Mouse (Mus musculus) CH12.LX (cell line): Measurements from ENCODE around the gene Larp1. TPM values are rescaled to one million over a fixed set of nuclear protein-coding genes. Genes with fewer than 3 reads are reported as not detected.

ENCODE experiments used
- DNase-seq: peaks from one replicate; pipeline ENCODE4 v3.0.0-alpha.2; 2013; ENCODE audit errors: extremely low read depth
- H3K27ac ChIP-seq: 2 replicates; pipeline ENCODE4 v1.5.1; 2012; ENCODE audit warnings: low read depth, mild to moderate bottlenecking, control low read depth, moderate library complexity; ENCODE audit not compliant: insufficient read depth
- H3K27me3 ChIP-seq: replicated peaks from 2 replicates; pipeline ENCODE3; 2012; ENCODE audit warnings: inconsistent platforms
- H3K36me3 ChIP-seq, 2 experiments: replicated peaks in 1 of 2; 2 replicates each; pipeline versions ENCODE3 to v1.6.1; 2012; ENCODE audit warnings: inconsistent platforms in 1 of 2, low read length in 1 of 2, mild to moderate bottlenecking in 1 of 2, mixed read lengths in 1 of 2, moderate library complexity in 1 of 2; ENCODE audit not compliant: control insufficient read depth in 1 of 2, insufficient read depth in 1 of 2
- H3K4me1 ChIP-seq, 2 experiments: 2 replicates each; pipeline ENCODE4 v1.6.1; 2012; ENCODE audit warnings: inconsistent platforms in 1 of 2, moderate library complexity in 1 of 2; ENCODE audit not compliant: insufficient read depth in 2 of 2, control insufficient read depth in 1 of 2
- H3K4me2 ChIP-seq: 2 replicates; pipeline ENCODE4 v1.6.1; 2012; ENCODE audit warnings: low read depth, mild to moderate bottlenecking, control low read depth; ENCODE audit not compliant: poor library complexity, insufficient read depth, severe bottlenecking
- H3K4me3 ChIP-seq, 3 experiments: fragments of 150-350 bp in 1 of 3; sonication (generic) in 1 of 3; replicated peaks in 1 of 3; 2 replicates each; pipeline versions ENCODE3 to v1.5.1; 2011 to 2012; ENCODE audit warnings: low read depth in 2 of 3, low read length in 2 of 3, mild to moderate bottlenecking in 2 of 3, moderate library complexity in 2 of 3, control low read depth in 1 of 3, improper control_type of control experiment in 1 of 3, inconsistent platforms in 1 of 3, mixed read lengths in 1 of 3; ENCODE audit not compliant: poor library complexity in 1 of 3
- H3K79me2 ChIP-seq: replicated peaks from 2 replicates; pipeline ENCODE4 v1.6.1; 2012; ENCODE audit warnings: mild to moderate bottlenecking, moderate library complexity; ENCODE audit not compliant: control insufficient read depth, poor library complexity, insufficient read depth, severe bottlenecking; ENCODE audit errors: extremely low read depth
- H3K9ac ChIP-seq: 2 replicates; pipeline ENCODE4 v1.6.1; 2012; ENCODE audit warnings: low read depth, mild to moderate bottlenecking, control low read depth, moderate library complexity; ENCODE audit not compliant: insufficient read depth
- H3K9me3 ChIP-seq: replicated peaks from 2 replicates; pipeline ENCODE3; 2012; ENCODE audit warnings: low read length, inconsistent platforms, mixed read lengths
- BHLHE40 ChIP-seq: IDR thresholded peaks from 2 replicates; pipeline ENCODE4 v1.6.1; 2011; ENCODE audit warnings: mild to moderate bottlenecking, low read depth, low read length, improper control_type of control experiment
- CHD1 ChIP-seq: IDR thresholded peaks from 2 replicates; pipeline ENCODE4 v1.6.1; 2012; ENCODE audit warnings: low read depth, low read length, improper control_type of control experiment, inconsistent platforms
- CHD2 ChIP-seq: IDR thresholded peaks from 2 replicates; pipeline ENCODE4 v1.6.1; 2011; ENCODE audit warnings: low read length, improper control_type of control experiment
- CTCF ChIP-seq, 2 experiments: IDR thresholded peaks in 1 of 2; conservative IDR thresholded peaks in 1 of 2; 2 replicates each; pipeline ENCODE4 v1.5.1; 2011 to 2012; ENCODE audit warnings: low read depth in 2 of 2, low read length in 2 of 2, improper control_type of control experiment in 1 of 2, inconsistent platforms in 1 of 2, mild to moderate bottlenecking in 1 of 2, moderate library complexity in 1 of 2
- E2F4 ChIP-seq: IDR thresholded peaks from 2 replicates; pipeline ENCODE4 v1.6.1; 2011; ENCODE audit warnings: low read depth, low read length, improper control_type of control experiment; ENCODE audit not compliant: insufficient replicate concordance
- ELF1 ChIP-seq: IDR thresholded peaks from 2 replicates; pipeline ENCODE4 v1.6.1; 2014; ENCODE audit warnings: low read depth, mild to moderate bottlenecking, inconsistent platforms, low read length, improper control_type of control experiment
- EP300 ChIP-seq: IDR thresholded peaks from 2 replicates; pipeline ENCODE4 v1.6.1; 2011; ENCODE audit warnings: low read length, improper control_type of control experiment
- ETS1 ChIP-seq: conservative IDR thresholded peaks from 2 replicates; pipeline ENCODE4 v1.6.1; 2012; ENCODE audit warnings: low read depth, mild to moderate bottlenecking, inconsistent platforms, low read length, improper control_type of control experiment, moderate library complexity
- GABPA ChIP-seq: IDR thresholded peaks from 2 replicates; pipeline ENCODE4 v1.6.1; 2012; ENCODE audit warnings: low read depth, low read length, improper control_type of control experiment, inconsistent platforms; ENCODE audit not compliant: insufficient replicate concordance
- HCFC1 ChIP-seq: IDR thresholded peaks from 2 replicates; pipeline ENCODE4 v1.6.1; 2012; ENCODE audit warnings: low read depth, mild to moderate bottlenecking, inconsistent platforms, low read length, improper control_type of control experiment
- IRF4 ChIP-seq: IDR thresholded peaks from 2 replicates; pipeline ENCODE4 v1.6.1; 2014; ENCODE audit warnings: low read depth, mild to moderate bottlenecking, inconsistent platforms, low read length, improper control_type of control experiment
- JUN ChIP-seq: IDR thresholded peaks from 2 replicates; pipeline ENCODE4 v1.6.1; 2011; ENCODE audit warnings: low read depth, mild to moderate bottlenecking, low read length, improper control_type of control experiment, moderate library complexity; ENCODE audit not compliant: insufficient read depth
- JUND ChIP-seq: conservative IDR thresholded peaks from 2 replicates; pipeline ENCODE4 v1.6.1; 2011; ENCODE audit warnings: low read depth, low read length, improper control_type of control experiment
- KAT2A ChIP-seq: IDR thresholded peaks from 2 replicates; pipeline ENCODE4 v1.6.1; 2012; ENCODE audit warnings: low read length, improper control_type of control experiment, inconsistent platforms; ENCODE audit not compliant: insufficient replicate concordance
- MAFK ChIP-seq: IDR thresholded peaks from 2 replicates; pipeline ENCODE4 v1.6.1; 2011; ENCODE audit warnings: low read length, improper control_type of control experiment; ENCODE audit not compliant: insufficient replicate concordance
- MAX ChIP-seq: IDR thresholded peaks from 2 replicates; pipeline ENCODE4 v1.6.1; 2011; ENCODE audit warnings: low read length, improper control_type of control experiment
- MAZ ChIP-seq: IDR thresholded peaks from 2 replicates; pipeline ENCODE4 v1.6.1; 2012; ENCODE audit warnings: low read depth, mild to moderate bottlenecking, inconsistent platforms, low read length, improper control_type of control experiment, moderate library complexity
- MEF2A ChIP-seq: IDR thresholded peaks from 2 replicates; pipeline ENCODE4 v1.6.1; 2014; ENCODE audit warnings: low read depth, mild to moderate bottlenecking, inconsistent platforms, low read length, improper control_type of control experiment, borderline replicate concordance
- MXI1 ChIP-seq: IDR thresholded peaks from 2 replicates; pipeline ENCODE4 v1.6.1; 2011; ENCODE audit warnings: mild to moderate bottlenecking, low read depth, low read length, improper control_type of control experiment
- NELFE ChIP-seq: IDR thresholded peaks from 2 replicates; pipeline ENCODE4 v1.6.1; 2011; ENCODE audit warnings: low read depth, low read length, improper control_type of control experiment
- NRF1 ChIP-seq: IDR thresholded peaks from 2 replicates; pipeline ENCODE4 v1.6.1; 2014; ENCODE audit warnings: low read depth, mild to moderate bottlenecking, inconsistent platforms, low read length, improper control_type of control experiment, moderate library complexity
- PAX5 ChIP-seq: IDR thresholded peaks from 2 replicates; pipeline ENCODE4 v1.6.1; 2012; ENCODE audit warnings: low read length, inconsistent platforms, mixed read lengths
- POLR2A ChIP-seq: IDR thresholded peaks from 2 replicates; pipeline ENCODE4 v1.6.1; 2011; ENCODE audit warnings: low read depth, mild to moderate bottlenecking, improper control_type of control experiment, low read length
- POLR2AphosphoS2 ChIP-seq: IDR thresholded peaks from 2 replicates; pipeline ENCODE4 v1.6.1; 2011; ENCODE audit warnings: low read depth, low read length, improper control_type of control experiment
- RAD21 ChIP-seq: IDR thresholded peaks from 2 replicates; pipeline ENCODE4 v1.6.1; 2011; ENCODE audit warnings: low read depth, mild to moderate bottlenecking, low read length, improper control_type of control experiment, moderate library complexity
- RCOR1 ChIP-seq: conservative IDR thresholded peaks from 2 replicates; pipeline ENCODE4 v1.6.1; 2012; ENCODE audit warnings: low read depth, mild to moderate bottlenecking, inconsistent platforms, low read length, improper control_type of control experiment
- SIN3A ChIP-seq: IDR thresholded peaks from 2 replicates; pipeline ENCODE4 v1.6.1; 2012; ENCODE audit warnings: low read length, improper control_type of control experiment, inconsistent platforms
- SMC3 ChIP-seq: IDR thresholded peaks from 2 replicates; pipeline ENCODE4 v1.6.1; 2011; ENCODE audit warnings: low read depth, low read length, improper control_type of control experiment
- TBP ChIP-seq: conservative IDR thresholded peaks from 2 replicates; pipeline ENCODE4 v1.6.1; 2011; ENCODE audit warnings: low read depth, low read length, improper control_type of control experiment
- TCF12 ChIP-seq: IDR thresholded peaks from 2 replicates; pipeline ENCODE4 v1.6.1; 2014; ENCODE audit warnings: low read depth, mild to moderate bottlenecking, inconsistent platforms, low read length, improper control_type of control experiment
- UBTF ChIP-seq: IDR thresholded peaks from 2 replicates; pipeline ENCODE4 v1.6.1; 2012; ENCODE audit warnings: low read depth, mild to moderate bottlenecking, inconsistent platforms, low read length, improper control_type of control experiment, moderate library complexity
- USF2 ChIP-seq: conservative IDR thresholded peaks from 2 replicates; pipeline ENCODE4 v1.6.1; 2011; ENCODE audit warnings: low read depth, low read length, improper control_type of control experiment
- ZKSCAN1 ChIP-seq: IDR thresholded peaks from 2 replicates; pipeline ENCODE4 v1.6.1; 2012; ENCODE audit warnings: low read depth, inconsistent platforms, low read length, improper control_type of control experiment, borderline replicate concordance
- dilution Hi-C: fragments of 300-500 bp; cut with MboI; formaldehyde crosslinking; loops from 2 replicates; pipeline ENCODE4 v1.14.3; 2020; ENCODE audit warnings: low sequenced_read_pairs; ENCODE audit not compliant: extremely low pct_unique_long_range_greater_than_20kb, extremely low pct_ligation_motif_present
- in situ Hi-C: fragments of 300-500 bp; cut with MboI; formaldehyde crosslinking; loops from 3 replicates; pipeline ENCODE4 v1.14.3; 2019; ENCODE audit warnings: low sequenced_read_pairs, low pct_ligation_motif_present, low pct_unique_long_range_greater_than_20kb, mixed read lengths
- polyA plus RNA-seq: library from polyadenylated mRNA; unstranded; fragments of >175 nt; gene quantifications from 2 replicates; pipeline ENCODE4 v1.2.1, GENCODE M21; 2012; ENCODE audit warnings: low read depth; ENCODE audit not compliant: insufficient read length
- total RNA-seq, 2 experiments: library from RNA; depleted of rRNA; stranded (reverse); fragments of 300-350 nt in 1 of 2; fragments of >200 nt in 1 of 2; gene quantifications; 2 replicates each; pipeline ENCODE4 v1.2.3; 2012 to 2014

The Larp1 gene
- total and polyA plus RNA-seq, 3 experiments = 38.2 to 284 (median 94.1) TPM

GRCm38 (mm10) chr11:57962382-57963285, 46.2 kb upstream of the Larp1 start:
- H3K36me3 ChIP-seq = no peaks in the 10 kb centered on the region
- in situ Hi-C loops = loop anchor here (5.0 kb wide), 2 partner anchors 35 to 95 kb away; no protein-coding TSS in a partner anchor
- peaks cover 13 to 78% of the 10 kb centered on the region in 2 experiments for H3K4me1 ChIP-seq

GRCm38 (mm10) chr11:57963291-57963870, 45.5 kb upstream of the Larp1 start:
- no peaks in the 10 kb centered on the region for H3K79me2 ChIP-seq
- no peaks in the 10 kb centered on the region for H3K27me3 ChIP-seq
- peaks cover 6% of the 10 kb centered on the region for H3K9me3 ChIP-seq
- peak overlapping the region; percentile 37 for H3K4me2 ChIP-seq
- in situ Hi-C loops (loop anchor here (5.0 kb wide), 2 partner anchors 34 to 94 kb away; no protein-coding TSS in a partner anchor), dilution Hi-C loops (no loop called here)
- peak overlapping the region; percentile 57; the same call in 1 of the 2 replicates for H3K9ac ChIP-seq
- peaks cover 11 to 70% of the 10 kb centered on the region in 2 experiments for H3K4me1 ChIP-seq
- no peak for DNase-seq
- no peak overlapping the region for H3K4me3 ChIP-seq
- no peak overlapping the region for H3K27ac ChIP-seq
- H3K36me3 ChIP-seq = no peaks in the 10 kb centered on the region
- TF ChIP-seq BHLHE40 = no peak
- TF ChIP-seq MAX = no peak
- no peak for TF ChIP-seq USF2
- TF ChIP-seq MXI1 = no peak
- TF ChIP-seq ZKSCAN1 = no peak
- no peak for TF ChIP-seq TBP
- no peak for TF ChIP-seq MEF2A
- no peak for TF ChIP-seq CHD2
- no peak for TF ChIP-seq PAX5
- no peak for TF ChIP-seq MAZ
- TF ChIP-seq POLR2A = no peak
- no peak for TF ChIP-seq UBTF
- no peak for TF ChIP-seq HCFC1
- TF ChIP-seq GABPA = no peak
- TF ChIP-seq SIN3A = no peak
- TF ChIP-seq SMC3 = no peak
- TF ChIP-seq RCOR1 = no peak

More at GRCm38 (mm10) chr11:57962382-57963285, 46.2 kb upstream of the Larp1 start:
- peak; percentile 62; the same call in 1 of the 2 replicates for TF ChIP-seq MAFK
- peak; percentile 57; the same call in 1 of the 2 replicates for TF ChIP-seq MAZ
- TF ChIP-seq HCFC1 = peak; percentile 55
- TF ChIP-seq TBP = peak; percentile 91
- 0 out of 2 replicates have a peak, but pooled peaks have one; percentile 20 for TF ChIP-seq MEF2A
- peak; percentile 18; the same call in 1 of the 2 replicates for TF ChIP-seq JUN
- peak; percentile 40; the same call in 1 of the 2 replicates for TF ChIP-seq JUND
- peak; percentile 71 for TF ChIP-seq POLR2A
- TF ChIP-seq ETS1 = peak; percentile 71
- peak; percentile 5; the same call in 1 of the 2 replicates for TF ChIP-seq EP300
- TF ChIP-seq UBTF = peak; percentile 99
- peak; percentile 56 for TF ChIP-seq MAX
- TF ChIP-seq RAD21 = no peak; the same call in 1 of the 2 replicates
- no peak for TF ChIP-seq CHD2
- TF ChIP-seq E2F4 = 0 out of 2 replicates have a peak, but pooled peaks have one; percentile 63
- peak; percentile 45; the same call in 1 of the 2 replicates for TF ChIP-seq NRF1
- TF ChIP-seq MXI1 = no peak; the same call in 1 of the 2 replicates
- TF ChIP-seq CTCF (conservative IDR thresholded peaks at IDR 0.05 in 1 of 2, IDR thresholded peaks at IDR 0.05 in 1 of 2; ENCODE audit: low read depth in 2 of 2, low read length in 2 of 2) = no peak
- TF ChIP-seq NELFE = peak; percentile 69
- 0 out of 2 replicates have a peak, but pooled peaks have one; percentile 50 for TF ChIP-seq KAT2A
- peak; percentile 77 for TF ChIP-seq SIN3A
- no peak for TF ChIP-seq GABPA
- TF ChIP-seq POLR2AphosphoS2 = no peak
- TF ChIP-seq IRF4 = peak; percentile 25; the same call in 1 of the 2 replicates
- peak; percentile 92 for TF ChIP-seq BHLHE40
- peak; percentile 33; the same call in 1 of the 2 replicates for TF ChIP-seq CHD1
- TF ChIP-seq TCF12 = peak; percentile 80
- no peak for TF ChIP-seq ELF1
- TF ChIP-seq USF2 = no peak
- Histone ChIP-seq H3K9ac (peak overlapping the region; percentile 57), H3K4me3 (peak overlapping the region; percentile 55 to 59 (median 59)), H3K79me2 (no peaks in the 10 kb centered on the region), H3K4me2 (peak overlapping the region; percentile 37), H3K27me3 (no peaks in the 10 kb centered on the region), H3K9me3 (peaks cover under 1% of the 10 kb centered on the region), H3K27ac (peak overlapping the region; percentile 62)
- dilution Hi-C loops = no loop called here
- DNase-seq = peak; percentile 89
